Mouse (Mus musculus): ENCODE results near the gene Ip6k3.
A peak's percentile ranks its signal among the peaks of the same experiment; 100 is the strongest.

The Ip6k3 gene

DNA sequence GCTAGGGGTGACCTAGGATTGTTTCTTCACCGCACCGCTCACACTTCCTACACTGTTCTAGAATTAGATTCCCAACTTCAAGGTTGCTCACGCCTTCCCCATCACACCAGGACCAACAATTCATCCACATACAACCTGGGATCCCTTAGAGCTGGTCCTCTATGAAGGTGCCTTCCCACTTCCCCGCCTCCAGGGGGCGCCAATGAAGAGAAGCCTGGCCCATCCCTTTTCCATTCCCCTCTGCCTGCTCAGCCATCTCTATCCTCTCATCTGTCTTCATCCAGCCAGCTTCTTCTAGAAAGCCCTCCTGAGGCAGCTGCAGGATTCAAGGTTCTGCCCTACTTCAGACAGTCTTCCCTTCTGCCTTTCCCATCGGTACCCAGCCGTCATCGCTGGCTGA, 16.2 kb downstream of the Ip6k3 start:
- no peak for DNase-seq

DNA sequence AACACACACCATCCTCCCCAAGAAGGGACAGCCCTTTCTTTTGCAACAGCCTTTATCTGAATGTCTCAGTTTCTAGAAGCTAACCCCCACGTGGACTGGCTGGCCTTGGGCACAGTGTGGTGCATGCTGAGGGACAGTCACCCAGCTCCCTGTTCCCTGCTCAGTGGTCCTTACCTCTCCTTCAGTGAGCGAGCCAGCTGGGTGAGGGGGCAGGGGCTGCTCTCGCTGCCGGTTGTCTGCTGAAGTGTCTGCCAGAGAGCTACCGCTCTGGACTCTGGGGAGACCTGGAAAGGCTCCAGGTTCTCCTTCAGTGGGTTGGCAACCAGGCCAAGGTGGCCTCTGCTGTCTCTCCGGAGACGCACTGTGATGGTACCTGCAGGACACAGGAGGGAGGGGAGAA, 16.7 kb downstream of the Ip6k3 start:
- peak; percentile 33 for DNase-seq

DNA sequence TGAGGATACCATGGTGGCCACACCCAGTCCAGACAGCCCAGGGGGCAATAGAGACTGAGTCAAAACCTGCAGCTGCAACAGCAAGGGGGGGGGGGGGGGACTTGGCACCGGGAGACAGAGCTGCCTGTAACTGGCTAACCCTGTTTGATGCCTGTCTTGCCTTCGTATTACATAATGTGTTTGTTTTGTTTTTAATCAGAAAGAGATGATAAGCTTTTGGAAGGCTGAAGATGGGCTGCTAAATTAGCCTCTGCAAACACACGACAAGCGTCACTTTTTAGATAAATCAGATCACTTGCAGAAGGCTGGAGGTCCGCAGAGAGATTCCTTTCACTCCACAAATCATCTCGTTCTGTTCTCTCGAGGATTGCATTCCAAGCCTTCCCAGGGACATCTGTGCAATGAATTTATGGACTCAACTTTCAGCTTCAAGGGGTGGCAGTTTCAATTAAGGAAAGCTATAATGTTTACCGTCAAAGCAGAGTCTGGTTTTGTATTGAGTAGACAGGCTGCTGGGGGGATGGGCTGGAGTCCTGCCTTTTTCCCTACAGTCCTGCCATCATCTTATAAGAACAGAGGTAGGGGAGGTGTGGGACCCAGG, 21.2 kb downstream of the Ip6k3 start:
- no peak for DNase-seq

DNA sequence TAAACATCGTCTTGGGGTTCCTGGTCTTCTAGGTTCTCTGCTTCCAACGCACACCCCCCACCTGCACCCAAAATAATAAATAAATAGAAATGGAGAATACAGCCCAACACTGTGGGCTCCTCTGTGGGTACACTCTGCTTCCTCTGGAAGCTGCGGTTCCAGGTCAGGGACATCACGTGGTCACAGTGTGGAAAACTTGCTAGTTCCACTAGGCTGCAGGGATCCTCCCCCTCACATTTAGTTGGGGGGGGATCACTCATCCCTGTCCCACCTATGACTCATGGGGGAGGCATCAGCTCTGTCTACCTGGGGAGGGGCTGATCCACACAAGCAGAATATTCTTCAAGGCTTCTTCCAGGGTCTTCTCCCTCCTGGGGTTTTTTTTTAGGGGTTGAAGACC, 23.4 kb downstream of the Ip6k3 start:
- no peak for DNase-seq

DNA sequence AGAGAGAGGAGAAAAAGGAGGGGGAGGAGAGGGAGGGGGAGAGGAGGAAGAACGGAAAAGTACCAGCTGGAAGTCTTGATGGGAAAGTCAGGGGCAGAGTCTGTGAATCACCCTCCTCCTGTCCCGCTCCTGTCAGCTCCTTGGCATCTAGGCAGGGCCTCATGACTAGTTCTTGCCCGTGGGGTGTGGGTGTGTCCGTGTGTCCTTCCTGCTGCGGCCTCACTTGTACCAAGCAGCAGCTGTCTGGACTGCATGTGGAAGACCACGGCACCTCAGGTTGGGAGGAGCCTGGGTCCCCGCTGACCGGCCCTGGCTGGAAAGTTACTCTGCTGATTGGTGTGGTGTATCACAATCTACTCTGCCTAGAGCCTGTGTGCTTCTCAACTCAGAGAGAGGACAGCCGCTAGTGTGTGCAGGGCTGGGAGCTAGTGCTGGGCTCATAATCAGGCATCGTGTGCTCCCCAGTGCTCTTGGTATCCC, 25.6 kb downstream of the Ip6k3 start:
- DNase-seq, result peak; percentile 46

DNA sequence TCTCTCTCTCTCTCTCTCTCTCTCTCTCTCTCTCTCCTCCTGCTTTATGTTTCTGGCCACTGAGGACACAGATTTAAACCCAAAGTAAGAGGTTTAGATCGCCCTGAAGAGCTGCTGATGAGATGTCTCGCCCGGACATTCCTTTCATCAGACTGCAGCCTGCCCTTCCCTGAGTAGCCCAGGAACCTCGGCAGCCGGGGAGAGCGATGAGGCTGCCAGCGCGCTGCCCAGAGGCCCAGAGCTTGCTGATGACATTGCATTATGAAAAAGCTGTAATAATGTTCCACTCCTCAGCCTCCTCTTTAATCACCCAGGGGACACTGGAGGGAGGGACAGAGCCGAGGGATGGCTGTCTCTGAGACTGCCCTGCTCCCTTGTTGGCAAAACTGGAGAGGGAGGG, 27.3 kb downstream of the Ip6k3 start:
- no peak for DNase-seq

DNA sequence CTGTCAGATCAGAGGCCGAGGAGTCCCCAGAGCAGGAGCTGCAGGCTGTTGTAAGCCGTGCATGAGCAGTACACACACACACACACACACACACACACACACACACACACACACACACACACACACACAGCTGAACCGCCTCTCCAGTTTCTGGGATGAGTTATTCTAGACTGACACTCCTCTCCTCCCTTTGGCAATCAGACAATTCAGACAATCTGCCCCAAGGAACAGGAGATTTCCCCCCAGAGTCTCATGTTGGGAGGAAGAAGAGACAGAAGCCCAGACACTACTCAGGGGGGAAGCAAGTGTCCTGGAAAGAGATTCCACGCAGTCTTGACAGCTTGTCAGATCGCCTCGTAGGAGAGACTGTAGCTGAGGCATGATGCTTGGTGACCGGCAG, 28.3 kb downstream of the Ip6k3 start:
- no peak for DNase-seq

DNA sequence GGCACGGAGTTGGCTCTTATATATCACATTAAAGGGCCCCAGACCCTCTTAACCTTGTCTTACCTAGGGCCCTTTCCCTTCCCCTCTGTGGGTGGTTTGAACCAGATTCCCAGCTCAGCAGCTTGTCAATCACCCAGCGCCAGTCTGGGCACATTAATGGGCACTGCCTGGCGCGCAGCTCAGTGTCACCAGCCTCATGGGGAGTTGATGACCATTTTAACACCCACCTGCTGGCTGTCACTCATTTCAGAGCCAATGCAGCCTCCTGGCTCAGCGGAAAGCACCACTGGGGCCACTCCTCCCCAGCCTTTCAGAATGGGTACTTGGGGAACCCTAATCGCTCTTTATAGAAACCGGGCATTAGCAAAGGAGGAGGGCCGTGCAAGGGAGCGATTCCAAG, 29.2 kb downstream of the Ip6k3 start:
- no peak for DNase-seq

DNA sequence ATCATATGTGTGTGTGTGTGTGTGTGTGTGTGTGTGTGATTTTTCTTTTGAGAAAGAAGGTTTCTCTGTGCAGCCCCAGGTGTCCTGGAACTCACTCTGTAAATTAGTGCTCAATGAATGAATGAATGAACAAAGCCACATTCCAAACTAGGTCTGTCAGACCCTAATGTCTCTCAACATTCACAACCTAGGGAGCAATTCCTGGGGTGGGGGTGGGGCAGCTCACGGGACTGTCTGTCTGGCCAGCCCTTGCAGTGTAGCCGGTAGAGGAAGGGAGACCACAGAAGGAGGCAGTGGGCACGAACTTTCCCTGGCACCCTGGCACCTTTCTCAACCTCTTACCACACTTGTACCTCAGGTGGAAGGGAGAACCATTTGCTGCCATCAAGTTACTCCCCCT, 32.9 kb downstream of the Ip6k3 start:
- no peak for DNase-seq

DNA sequence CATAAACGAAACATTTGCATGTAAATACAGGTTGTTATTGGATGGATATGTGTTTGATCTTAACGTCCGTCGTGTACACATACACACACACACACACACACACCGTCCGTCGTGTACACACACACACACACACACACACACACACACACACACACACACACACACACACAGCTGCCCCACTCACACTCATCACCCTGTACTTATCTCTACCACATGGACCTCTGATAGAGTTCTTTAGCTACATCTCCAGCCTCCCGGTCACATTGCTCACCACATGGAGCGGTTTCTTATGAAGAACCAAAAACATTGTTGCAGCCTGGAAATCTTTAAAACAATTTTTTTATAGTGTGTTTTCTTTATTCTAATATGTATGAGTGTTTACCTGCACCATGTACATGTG, 33.4 kb downstream of the Ip6k3 start:
- DNase-seq, result no peak

DNA sequence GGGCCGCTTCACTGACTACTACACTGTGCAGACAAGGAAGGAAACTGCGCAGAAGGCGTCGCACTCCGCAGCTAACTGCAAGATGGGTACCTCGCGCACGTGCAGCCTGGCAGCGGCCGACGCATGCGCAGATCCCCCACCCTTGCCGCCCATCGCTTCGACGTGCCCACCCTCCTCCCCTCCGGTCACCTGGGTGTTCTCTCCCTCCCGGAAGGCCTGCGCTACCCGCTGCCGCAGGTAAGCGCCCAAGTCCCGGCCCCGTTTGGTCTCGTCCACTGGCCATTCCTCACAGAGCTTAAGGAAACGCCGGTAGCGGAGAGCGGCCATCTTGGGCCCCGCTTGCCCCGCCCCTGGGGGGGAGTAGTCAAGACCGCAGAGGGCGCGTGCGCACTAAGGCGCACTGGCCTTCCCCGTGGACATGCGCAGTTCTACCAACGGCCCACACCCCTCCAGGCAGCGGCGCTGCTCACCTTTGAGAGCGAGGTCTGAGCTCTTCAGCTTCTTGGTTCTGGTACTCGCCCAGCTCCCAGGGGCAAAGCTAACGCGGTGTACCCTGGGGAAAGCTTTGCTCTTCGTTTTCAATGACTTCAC, 33.9 kb downstream of the Ip6k3 start, which contains the start of gene Uqcc2:
Gene Uqcc2 (minus strand): TSS at position 366 of the 591 bp plus-strand sequence.
- peak; percentile 97 for DNase-seq

DNA sequence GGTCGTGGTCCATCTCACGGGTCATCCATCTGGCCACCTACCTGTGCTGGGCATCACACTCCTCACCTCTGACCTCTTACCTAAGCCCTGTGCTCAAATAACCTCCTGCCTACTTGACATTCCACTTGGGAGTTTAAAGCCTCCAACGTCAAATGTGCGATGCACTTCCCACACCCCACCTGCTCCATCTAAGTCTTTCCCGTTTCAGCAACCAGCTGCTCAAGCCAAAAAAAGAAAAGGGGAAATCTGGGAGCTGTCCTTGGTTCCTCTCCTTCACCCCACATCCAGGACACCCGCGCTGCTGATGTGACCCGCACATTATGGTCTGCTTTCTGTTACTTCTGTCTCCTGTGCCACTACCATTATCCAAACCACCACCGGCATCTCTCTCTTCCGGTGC, 35.4 kb downstream of the Ip6k3 start:
- DNase-seq, result no peak

DNA sequence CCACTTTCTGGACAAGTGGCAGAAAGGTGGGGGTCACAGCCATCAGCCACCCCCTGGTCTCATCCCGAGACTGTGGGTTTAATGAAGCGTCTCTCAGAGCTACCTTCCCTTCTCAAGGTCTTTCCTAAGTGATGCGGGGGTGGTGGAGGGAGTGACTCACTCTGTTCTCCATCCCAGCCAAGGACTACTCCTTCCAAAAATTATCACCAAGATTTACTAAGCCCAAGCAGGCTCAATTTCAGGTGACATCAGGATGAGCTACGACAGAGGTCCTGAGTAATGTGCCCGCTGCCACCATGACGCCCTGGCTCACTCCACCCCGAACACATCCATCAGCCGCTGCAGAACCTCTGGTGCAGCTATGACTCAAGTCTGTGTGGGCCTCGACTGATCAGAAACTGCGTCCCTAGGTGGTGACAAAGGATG, 36.3 kb downstream of the Ip6k3 start:
- no peak for DNase-seq

DNA sequence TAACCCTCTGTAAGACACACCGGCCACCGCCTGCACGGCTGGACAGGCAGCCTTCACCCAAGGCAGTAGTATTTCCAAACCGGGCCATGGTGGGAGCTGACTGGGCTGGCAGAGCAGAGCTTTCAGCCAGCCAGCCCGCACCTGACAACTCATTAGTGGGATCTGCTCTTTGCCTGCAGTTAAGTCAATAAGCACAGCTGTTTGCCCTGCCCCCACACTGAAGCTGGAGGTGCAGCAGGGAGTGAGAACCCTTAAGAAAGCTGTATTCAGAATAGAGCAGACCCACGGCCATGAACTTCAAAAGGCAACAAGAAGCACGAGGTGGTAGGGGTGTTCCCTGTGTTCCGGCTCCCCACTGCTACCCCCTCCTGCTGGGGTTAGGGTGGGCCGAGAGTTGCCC, 37.3 kb downstream of the Ip6k3 start:
- DNase-seq, result no peak

DNA sequence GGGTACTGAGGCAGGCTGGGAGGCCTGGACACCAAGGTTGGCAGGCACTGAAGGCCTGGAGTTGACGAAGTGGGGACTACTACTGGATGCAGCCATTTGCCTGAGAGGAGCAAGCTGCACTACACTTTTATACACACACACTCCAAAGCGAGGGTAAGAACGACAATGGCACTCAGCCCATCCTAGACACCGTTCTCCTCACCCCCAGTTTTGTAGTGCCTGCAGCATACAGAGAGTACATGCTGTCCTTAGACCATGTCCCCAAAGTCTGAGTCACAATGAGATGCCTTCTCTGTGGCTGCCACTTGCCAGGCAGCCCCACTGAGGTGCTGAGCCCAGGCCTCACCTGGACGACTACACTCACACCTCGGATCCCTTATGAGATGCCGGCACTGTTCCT, 37.8 kb downstream of the Ip6k3 start:
- no peak for DNase-seq

DNA sequence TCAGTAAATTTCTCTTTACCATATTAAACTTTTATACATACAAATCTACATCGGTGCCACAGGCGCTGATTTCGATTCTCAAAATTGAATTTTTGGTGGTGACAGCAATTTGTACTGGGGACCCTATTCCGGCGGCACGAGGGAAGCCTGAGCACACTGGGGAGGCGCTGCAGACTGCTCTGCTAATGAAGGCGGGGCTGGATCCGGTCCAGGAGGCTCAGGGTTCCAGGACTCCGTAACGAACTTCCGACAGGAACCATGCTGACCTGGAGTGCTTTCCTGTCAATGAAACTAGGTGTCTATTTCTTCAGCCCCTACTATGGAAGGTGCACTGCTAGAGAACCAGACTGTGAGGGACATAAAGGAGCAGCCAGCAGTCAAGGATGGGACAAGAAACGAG, 38.3 kb downstream of the Ip6k3 start:
- DNase-seq, result no peak

DNA sequence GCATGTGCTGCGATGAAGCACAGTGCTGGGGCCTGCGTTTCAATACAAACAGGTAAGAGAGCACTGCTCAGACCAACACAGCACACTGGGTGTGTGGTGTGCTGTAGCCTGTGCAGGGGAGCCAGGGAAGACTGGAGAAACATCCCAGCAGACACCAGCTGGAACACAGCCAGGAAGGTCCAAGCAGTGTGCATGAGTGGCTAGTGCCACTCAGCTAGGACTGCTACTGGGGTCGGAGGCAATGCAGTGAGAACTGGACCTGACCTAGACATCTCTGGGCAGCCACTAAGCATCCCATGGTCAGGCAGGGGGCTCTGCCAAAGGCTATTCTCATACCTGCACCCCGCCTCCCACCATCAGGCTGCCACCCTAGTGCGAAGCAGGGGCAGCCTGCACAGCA, 39.4 kb downstream of the Ip6k3 start:
- DNase-seq, result no peak

DNA sequence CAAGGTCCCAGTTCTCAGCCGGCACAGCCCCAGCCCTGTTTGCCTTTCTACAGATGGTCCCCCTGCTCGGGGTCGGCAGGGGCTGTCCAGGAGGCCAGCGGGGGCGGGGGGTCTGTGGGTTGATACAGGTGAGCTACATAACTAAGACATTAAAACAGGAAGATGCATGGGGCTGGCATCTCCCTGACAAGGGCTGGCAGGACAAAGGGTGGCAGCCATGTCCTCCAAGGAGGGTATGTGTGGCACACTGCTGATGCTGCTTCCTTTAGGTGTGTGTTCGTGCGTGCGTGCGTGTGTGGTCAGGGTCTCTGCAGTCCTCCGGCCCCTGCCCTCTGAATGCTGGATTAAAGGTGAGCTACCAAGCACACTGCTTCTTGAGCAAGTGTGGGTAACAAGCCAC, 40.6 kb downstream of the Ip6k3 start:
- no peak for DNase-seq

DNA sequence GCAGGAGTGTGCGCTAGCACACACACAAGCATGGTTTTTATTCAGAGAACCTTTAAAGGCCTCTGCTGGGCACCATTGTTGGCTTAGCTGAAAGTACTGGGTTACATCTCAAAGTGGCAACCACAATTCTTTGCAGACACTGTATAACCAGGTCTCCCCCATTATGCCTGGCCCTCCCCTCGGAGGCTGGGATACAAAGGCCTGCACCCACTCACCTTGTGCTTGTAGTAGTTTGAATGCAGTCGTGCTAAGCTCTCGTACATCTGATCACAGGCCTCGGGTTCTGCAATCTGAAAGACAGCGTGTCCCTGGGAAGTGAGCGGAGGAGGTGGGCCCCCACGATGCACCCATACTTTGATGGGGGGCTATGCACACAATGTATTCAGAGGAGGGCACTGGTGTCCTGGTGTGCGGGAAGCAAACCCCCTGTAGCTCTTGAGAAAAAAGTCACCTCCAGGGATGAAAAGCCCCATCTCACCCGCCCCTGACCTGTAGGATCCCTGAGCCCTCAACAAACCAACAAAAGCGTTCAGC, 41.9 kb downstream of the Ip6k3 start:
- no peak for DNase-seq

DNA sequence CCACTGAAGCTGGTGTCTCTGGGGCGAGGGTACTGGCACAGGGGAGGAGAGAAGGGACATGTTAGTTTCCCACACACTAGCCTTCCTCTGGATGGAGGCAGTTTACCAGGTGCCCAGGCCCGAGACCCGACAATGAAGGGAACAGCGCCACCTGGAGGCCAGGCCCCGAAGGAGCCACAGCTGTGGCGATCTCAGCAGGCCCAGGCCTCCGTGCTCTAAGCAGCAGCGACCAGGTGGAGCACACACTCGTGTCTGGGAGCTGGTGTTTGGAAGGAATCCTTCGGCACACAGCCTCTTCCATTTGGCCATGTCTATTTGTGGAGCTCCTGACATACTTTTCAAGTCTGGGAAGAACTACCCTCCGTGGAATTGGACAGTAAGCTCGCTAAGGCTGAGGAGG, 42.4 kb downstream of the Ip6k3 start:
- DNase-seq, result peak; percentile 77

DNA sequence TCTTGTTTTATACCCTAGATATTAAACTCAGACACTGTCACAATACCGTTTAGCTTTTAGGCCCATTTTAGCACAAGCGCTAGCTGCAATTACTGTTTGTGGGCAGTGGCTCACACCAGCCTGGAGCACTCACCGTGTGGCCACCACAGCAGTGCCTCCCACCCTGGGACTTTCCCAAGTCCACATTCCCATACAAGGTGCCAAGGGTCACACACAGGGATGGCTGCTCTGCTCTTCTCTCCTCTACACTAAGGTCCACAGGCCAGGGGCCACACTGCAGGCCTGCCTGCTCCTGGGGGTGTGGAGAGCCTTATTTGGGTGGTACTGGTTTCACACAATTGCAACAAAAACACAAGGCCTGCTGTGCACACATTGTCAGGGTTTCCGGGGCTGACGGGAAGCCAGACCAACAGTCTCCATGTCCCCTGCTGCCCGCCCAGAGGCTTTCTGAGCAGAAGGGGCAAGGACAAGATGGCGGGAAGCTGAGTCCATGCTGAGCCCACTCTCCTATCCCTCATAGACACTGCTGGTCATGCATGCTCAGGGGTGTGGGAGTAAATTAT, 43.7 kb downstream of the Ip6k3 start:
- no peak for DNase-seq

DNA sequence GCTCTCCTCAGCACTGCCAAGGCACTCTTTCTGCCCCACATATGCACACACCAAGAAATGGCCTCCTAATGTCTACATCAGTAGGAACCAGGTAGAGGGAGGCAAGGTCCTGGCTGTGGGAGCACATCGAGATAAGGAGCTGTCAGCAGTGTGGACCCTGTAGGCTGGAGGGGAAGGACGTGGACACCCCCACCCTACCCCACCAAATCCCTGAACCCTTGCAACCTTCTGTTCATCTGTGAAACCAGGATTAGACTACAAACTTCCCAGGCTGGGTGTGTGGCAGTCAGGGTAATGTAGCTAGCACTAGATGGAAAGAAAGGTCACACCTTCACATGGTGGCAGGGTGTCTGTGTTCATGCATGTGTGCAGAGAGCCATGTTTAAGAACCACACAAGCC, 44.5 kb downstream of the Ip6k3 start:
- no peak for DNase-seq

DNA sequence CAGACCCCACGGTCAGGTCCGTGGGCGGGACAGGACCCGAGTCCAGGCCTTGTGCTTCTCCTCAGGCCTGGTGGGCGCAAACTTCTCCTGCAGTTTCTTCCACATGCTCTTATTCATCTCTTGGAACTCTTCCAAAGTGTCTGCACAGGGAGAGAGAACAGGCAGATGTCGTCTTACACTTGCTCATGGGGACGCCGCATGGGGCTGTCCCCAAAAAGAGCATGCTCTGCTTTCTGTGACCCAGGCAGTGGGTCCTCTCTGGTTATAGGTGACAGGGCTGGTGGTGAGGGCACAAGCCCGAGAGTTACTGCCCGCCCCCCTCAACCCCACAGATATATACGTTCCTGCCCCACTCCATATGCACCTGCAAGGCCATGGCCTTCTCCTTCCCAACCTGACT, 44.9 kb downstream of the Ip6k3 start:
- DNase-seq, result no peak

DNA sequence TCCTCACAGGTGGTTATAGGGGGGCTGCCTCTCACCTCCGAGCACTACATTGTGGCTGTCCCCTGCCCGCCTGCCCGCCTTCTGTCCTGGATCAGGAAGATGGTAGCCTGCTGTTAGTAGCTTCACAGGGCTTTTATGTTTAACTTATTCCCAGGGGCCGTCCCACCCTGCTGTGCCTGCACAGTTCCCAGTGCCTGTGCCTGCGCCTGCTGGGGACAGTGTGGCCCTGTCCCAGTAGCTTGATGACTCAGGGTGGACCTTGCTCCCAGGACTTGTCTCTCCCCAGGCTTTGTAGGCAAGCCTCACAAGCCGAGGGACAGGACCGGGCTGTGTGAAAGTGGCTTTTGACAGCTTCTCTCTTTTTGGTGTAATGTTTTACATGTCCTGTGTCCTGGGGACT, 45.8 kb downstream of the Ip6k3 start:
- no peak for DNase-seq

DNA sequence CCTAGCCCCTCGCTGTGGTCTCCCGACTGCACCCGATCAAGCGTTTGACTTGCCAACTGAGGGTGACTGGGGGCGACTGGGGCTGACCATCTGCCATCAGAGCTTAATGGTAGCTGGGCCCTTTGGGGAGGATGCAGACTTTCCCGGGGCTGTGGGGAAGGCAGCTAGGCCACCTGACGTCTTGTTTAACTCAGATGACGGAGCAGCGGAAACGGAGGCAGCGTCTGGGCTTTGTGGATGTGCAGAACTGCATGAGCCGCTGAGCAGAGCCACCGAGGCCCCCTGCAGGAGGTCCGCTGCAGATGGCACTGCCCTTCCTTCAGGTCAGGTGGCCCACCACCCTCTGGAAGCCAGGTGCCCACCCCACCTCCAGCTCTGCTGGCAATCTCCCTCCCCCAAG, 46.3 kb downstream of the Ip6k3 start:
- DNase-seq, result no peak

Data from kidney, adult 18-20 months (tissue).